Mouse (Mus musculus) hindbrain, embryonic 14.5 days (tissue): ENCODE measurements around the gene Zkscan4. TPM values are rescaled to one million over a fixed set of nuclear protein-coding genes. Genes with fewer than 3 reads are reported as not detected.
"Not testable (repeated sequence)": the region's sequence is repeated elsewhere in the genome, so short reads cannot be mapped to it uniquely, and the experiment has no call there.

Experiments
- ATAC-seq: fragments of 200-750 bp; cut with Nextera tagmentation; 2 replicates; pipeline ENCODE4 v1.8.0; 2017; ENCODE audit warnings: moderate number of reproducible peaks, mild to moderate bottlenecking, moderate TSS enrichment, moderate library complexity; ENCODE audit not compliant: low FRiP score
- DNase-seq: peaks from one replicate; pipeline ENCODE4 v3.0.0-alpha.2; 2015; ENCODE audit warnings: low spot score
- H3K27ac ChIP-seq: fragments of 300-500 bp; sonication (generic); 2 replicates; pipeline ENCODE4 v1.5.1; 2014; ENCODE audit warnings: mild to moderate bottlenecking, moderate library complexity
- H3K27me3 ChIP-seq: fragments of 300-500 bp; sonication (generic); 2 replicates; pipeline ENCODE4 v1.6.1; 2014; ENCODE audit warnings: mild to moderate bottlenecking, low read length, mixed read lengths; ENCODE audit not compliant: control insufficient read depth, insufficient read depth
- H3K36me3 ChIP-seq: fragments of 300-500 bp; sonication (generic); replicated peaks from 2 replicates; pipeline ENCODE4 v1.6.1; 2014; ENCODE audit not compliant: control insufficient read depth, insufficient read depth
- H3K4me1 ChIP-seq: fragments of 300-500 bp; sonication (generic); replicated peaks from 2 replicates; pipeline ENCODE4 v1.6.1; 2014; ENCODE audit warnings: antibody characterized with exemption, low read length, mixed read lengths; ENCODE audit not compliant: control insufficient read depth, insufficient read depth
- H3K4me2 ChIP-seq: fragments of 300-500 bp; sonication (generic); replicated peaks from 2 replicates; pipeline ENCODE4 v1.6.1; 2014; ENCODE audit warnings: mild to moderate bottlenecking, moderate library complexity
- H3K4me3 ChIP-seq: fragments of 300-500 bp; sonication (generic); replicated peaks from 2 replicates; pipeline ENCODE4 v1.5.1; 2014; ENCODE audit warnings: mild to moderate bottlenecking, low read length
- H3K9ac ChIP-seq: fragments of 300-500 bp; sonication (generic); 2 replicates; pipeline ENCODE4 v1.6.1; 2014
- H3K9me3 ChIP-seq: fragments of 300-500 bp; sonication (generic); 2 replicates; pipeline ENCODE4 v1.6.1; 2016; ENCODE audit warnings: low read length; ENCODE audit not compliant: control insufficient read depth
- WGBS: fragments of 180-500 bp; shearing (Covaris S2); extraction: QIAGEN DNeasy Blood & Tissue Kit; methylation state at CpG from one replicate; pipeline ENCODE4 v1.1.7; 2014; 5-methylcytosine and 5-hydroxymethylcytosine counted together
- polyA plus RNA-seq: library from polyadenylated mRNA; unstranded; fragments of >200 nt; fragmentation: Nextera tagmentation; extraction: Ambion mirVana; gene quantifications from 2 replicates; pipeline ENCODE4 v1.2.1, GENCODE M21; 2014

Gene Zkscan4
- 8.9 and 9.9 TPM in 2 replicates for polyA plus RNA-seq

GRCm38 (mm10) chr13:21478759-21479670 is at the start of gene Zkscan4, which contains the start of gene Gm10065:
Zkscan4 (plus strand) TSS chr13:21478907.
Gm10065 (minus strand) TSS chr13:21479441.
- H3K27me3 ChIP-seq, H3K9me3 ChIP-seq, H3K36me3 ChIP-seq: not testable (repeated sequence)
- H3K27ac ChIP-seq: peak within 1 kb of the TSS; percentile 87
- peaks cover 20% of the 10 kb centered on the region for H3K4me1 ChIP-seq
- peak; percentile 89 for ATAC-seq
- peak; percentile 88 for DNase-seq
- H3K4me3 ChIP-seq: peak within 1 kb of the TSS; percentile 53
- 3% methylated on average over 22 of the region's 31 CpGs for WGBS
- peak within 1 kb of the TSS; percentile 61 for H3K4me2 ChIP-seq
- peak within 1 kb of the TSS; percentile 75 for H3K9ac ChIP-seq

GRCm38 (mm10) chr13:21435476-21435875 is 43.2 kb upstream of the Zkscan4 start:
- H3K4me3 ChIP-seq: no peak overlapping the region
- H3K36me3 ChIP-seq: no peaks in the 10 kb centered on the region
- H3K9ac ChIP-seq: no peak overlapping the region
- no peaks in the 10 kb centered on the region for H3K9me3 ChIP-seq
- 90% methylated on average over 4 of the region's 4 CpGs for WGBS
- no peak overlapping the region for H3K4me2 ChIP-seq
- DNase-seq (no peak), ATAC-seq (no peak)
- H3K27me3 ChIP-seq: no peaks in the 10 kb centered on the region
- peaks cover 6% of the 10 kb centered on the region; the same call in 1 of the 2 replicates for H3K4me1 ChIP-seq
- H3K27ac ChIP-seq: no peak overlapping the region

- peaks cover 32% of the 10 kb centered on the region for H3K36me3 ChIP-seq
- H3K27me3 ChIP-seq: no peaks in the 10 kb centered on the region
- H3K9me3 ChIP-seq: no peaks in the 10 kb centered on the region
- H3K9ac ChIP-seq: peak within 1 kb of the TSS; percentile 71
- DNase-seq (peak; percentile 79), ATAC-seq (peak; percentile 94)
- H3K27ac ChIP-seq: peak within 1 kb of the TSS; percentile 69
- peak within 1 kb of the TSS; percentile 83 for H3K4me2 ChIP-seq
- H3K4me1 ChIP-seq: peaks cover 13% of the 10 kb centered on the region
- peak within 1 kb of the TSS; percentile 43 for H3K4me3 ChIP-seq
- WGBS: under 1% methylated on average over 32 of the region's 32 CpGs
Observed at GRCm38 (mm10) chr13:21440503-21441206, 38.1 kb upstream of the Zkscan4 start, which contains the start of gene Pgbd1. Pgbd1 (minus strand) TSS chr13:21441058.

- H3K27ac ChIP-seq: peak overlapping the region; percentile 69; the same call in 1 of the 2 replicates
- ATAC-seq (peak; percentile 7; the same call in 1 of the 2 replicates), DNase-seq (no peak)
- peak overlapping the region; percentile 83 for H3K4me2 ChIP-seq
- H3K9me3 ChIP-seq: no peaks in the 10 kb centered on the region
- peak overlapping the region; percentile 43 for H3K4me3 ChIP-seq
- no peaks in the 10 kb centered on the region for H3K27me3 ChIP-seq
- H3K9ac ChIP-seq: peak overlapping the region; percentile 71
- H3K36me3 ChIP-seq: peaks cover 37% of the 10 kb centered on the region
- WGBS: 19% methylated on average over 10 of the region's 10 CpGs
- H3K4me1 ChIP-seq: peaks cover 13% of the 10 kb centered on the region
Observed at GRCm38 (mm10) chr13:21441207-21441572, 37.5 kb upstream of the Zkscan4 start.

- H3K36me3 ChIP-seq: peaks cover 72% of the 10 kb centered on the region
- H3K4me1 ChIP-seq: no peaks in the 10 kb centered on the region
- WGBS: 88% methylated on average over 9 of the region's 9 CpGs
- DNase-seq (no peak), ATAC-seq (no peak)
- H3K4me3 ChIP-seq: no peak overlapping the region
- H3K27me3 ChIP-seq: no peaks in the 10 kb centered on the region
- no peak overlapping the region for H3K27ac ChIP-seq
- H3K9me3 ChIP-seq: no peaks in the 10 kb centered on the region
- H3K9ac ChIP-seq: no peak overlapping the region
- H3K4me2 ChIP-seq: no peak overlapping the region
Observed at GRCm38 (mm10) chr13:21446796-21447195, 31.9 kb upstream of the Zkscan4 start.

- ATAC-seq: no peak
- Histone ChIP-seq H3K9me3 (no peaks in the 10 kb centered on the region), H3K4me3 (no peak overlapping the region), H3K36me3 (peaks cover 66% of the 10 kb centered on the region), H3K27ac (no peak overlapping the region), H3K4me2 (no peak overlapping the region), H3K4me1 (peaks cover 9% of the 10 kb centered on the region), H3K9ac (no peak overlapping the region), H3K27me3 (no peaks in the 10 kb centered on the region)
- WGBS: 87% methylated on average over 16 of the region's 16 CpGs
- DNase-seq: no peak
Observed at GRCm38 (mm10) chr13:21447856-21448614, 30.7 kb upstream of the Zkscan4 start.

GRCm38 (mm10) chr13:21453042-21453441 is 25.7 kb upstream of the Zkscan4 start:
- peaks cover 19% of the 10 kb centered on the region for H3K36me3 ChIP-seq
- peaks cover 9% of the 10 kb centered on the region for H3K4me1 ChIP-seq

GRCm38 (mm10) chr13:21453449-21453848 is 25.3 kb upstream of the Zkscan4 start, which contains the start of gene Zscan26:
Zscan26 (minus strand) TSS chr13:21453730.
- Histone ChIP-seq H3K27ac (peak within 1 kb of the TSS; percentile 51), H3K27me3 (no peaks in the 10 kb centered on the region), H3K4me3 (peak within 1 kb of the TSS; percentile 50), H3K4me1 (peaks cover 9% of the 10 kb centered on the region), H3K36me3 (peaks cover 15% of the 10 kb centered on the region), H3K9ac (peak within 1 kb of the TSS; percentile 69), H3K9me3 (no peaks in the 10 kb centered on the region), H3K4me2 (peak within 1 kb of the TSS; percentile 68)
- DNase-seq: peak; percentile 83
- under 1% methylated on average over 23 of the region's 23 CpGs for WGBS
- ATAC-seq: peak; percentile 96

More at GRCm38 (mm10) chr13:21453042-21453441, 25.7 kb upstream of the Zkscan4 start:
- 4% methylated on average over 13 of the region's 13 CpGs for WGBS
- Histone ChIP-seq H3K4me3 (peak overlapping the region; percentile 50), H3K9ac (peak overlapping the region; percentile 69), H3K9me3 (no peaks in the 10 kb centered on the region), H3K4me2 (peak overlapping the region; percentile 68), H3K27me3 (no peaks in the 10 kb centered on the region), H3K27ac (peak overlapping the region; percentile 51)
- ATAC-seq (0 out of 2 replicates have a peak, but pooled peaks have one; percentile 16), DNase-seq (no peak)
